Mouse (Mus musculus): ENCODE measurements around the gene Plcb4. TPM values are rescaled to one million over a fixed set of nuclear protein-coding genes. Genes with fewer than 3 reads are reported as not detected.

The Plcb4 gene
- polyA plus RNA-seq, 1 experiment: 3.7 TPM

- H3K4me1 ChIP-seq (replicated peaks; ENCODE audit: control insufficient read depth, insufficient read depth, low read length): no peaks in the 10 kb centered on the region
- H3K27ac ChIP-seq (ENCODE audit: control insufficient read depth, insufficient read depth, low read length): no peak overlapping the region
- no peaks in the 10 kb centered on the region for H3K27me3 ChIP-seq (ENCODE audit: control insufficient read depth, insufficient read depth, low read length)
- WGBS: 86% methylated on average over 5 of the region's 5 CpGs
- TF ChIP-seq POLR2A (IDR thresholded peaks at IDR 0.05; ENCODE audit: control insufficient read depth, extremely low read depth, insufficient read depth, low read length, poor library complexity) (no peak), CTCF (IDR thresholded peaks at IDR 0.05; ENCODE audit: borderline replicate concordance, control insufficient read depth, extremely low read depth, insufficient read depth, low read length, poor library complexity) (no peak)
- no peak overlapping the region for H3K4me3 ChIP-seq (ENCODE audit: control insufficient read depth, insufficient read depth, low read length)
- no peaks in the 10 kb centered on the region for H3K36me3 ChIP-seq (ENCODE audit: control insufficient read depth, insufficient read depth, low read length)
- DNase-seq: no peak
Observed at GRCm38 (mm10) chr2:135722109-135722508, 63.3 kb downstream of the Plcb4 start.

- TF ChIP-seq CTCF (IDR thresholded peaks at IDR 0.05; ENCODE audit: borderline replicate concordance, control insufficient read depth, extremely low read depth, insufficient read depth, low read length, poor library complexity): no peak
- TF ChIP-seq POLR2A (IDR thresholded peaks at IDR 0.05; ENCODE audit: control insufficient read depth, extremely low read depth, insufficient read depth, low read length, poor library complexity): no peak
- Histone ChIP-seq H3K27me3 (ENCODE audit: control insufficient read depth, insufficient read depth, low read length) (no peaks in the 10 kb centered on the region), H3K4me3 (ENCODE audit: control insufficient read depth, insufficient read depth, low read length) (no peak overlapping the region), H3K4me1 (replicated peaks; ENCODE audit: control insufficient read depth, insufficient read depth, low read length) (no peaks in the 10 kb centered on the region), H3K27ac (ENCODE audit: control insufficient read depth, insufficient read depth, low read length) (no peak overlapping the region), H3K36me3 (ENCODE audit: control insufficient read depth, insufficient read depth, low read length) (no peaks in the 10 kb centered on the region)
- DNase-seq: no peak
- WGBS: 98% methylated on average over 6 of the region's 6 CpGs
Observed at GRCm38 (mm10) chr2:135723387-135723786, 64.6 kb downstream of the Plcb4 start.

GRCm38 (mm10) chr2:135724489-135724888, 65.7 kb downstream of the Plcb4 start:
- TF ChIP-seq POLR2A (IDR thresholded peaks at IDR 0.05; ENCODE audit: control insufficient read depth, extremely low read depth, insufficient read depth, low read length, poor library complexity) (no peak), CTCF (IDR thresholded peaks at IDR 0.05; ENCODE audit: borderline replicate concordance, control insufficient read depth, extremely low read depth, insufficient read depth, low read length, poor library complexity) (no peak)
- 95% methylated on average over 10 of the region's 10 CpGs for WGBS
- Histone ChIP-seq H3K27me3 (ENCODE audit: control insufficient read depth, insufficient read depth, low read length) (no peaks in the 10 kb centered on the region), H3K4me1 (replicated peaks; ENCODE audit: control insufficient read depth, insufficient read depth, low read length) (no peaks in the 10 kb centered on the region), H3K36me3 (ENCODE audit: control insufficient read depth, insufficient read depth, low read length) (no peaks in the 10 kb centered on the region), H3K27ac (ENCODE audit: control insufficient read depth, insufficient read depth, low read length) (no peak overlapping the region), H3K4me3 (ENCODE audit: control insufficient read depth, insufficient read depth, low read length) (no peak overlapping the region)
- DNase-seq: no peak

DNA sequence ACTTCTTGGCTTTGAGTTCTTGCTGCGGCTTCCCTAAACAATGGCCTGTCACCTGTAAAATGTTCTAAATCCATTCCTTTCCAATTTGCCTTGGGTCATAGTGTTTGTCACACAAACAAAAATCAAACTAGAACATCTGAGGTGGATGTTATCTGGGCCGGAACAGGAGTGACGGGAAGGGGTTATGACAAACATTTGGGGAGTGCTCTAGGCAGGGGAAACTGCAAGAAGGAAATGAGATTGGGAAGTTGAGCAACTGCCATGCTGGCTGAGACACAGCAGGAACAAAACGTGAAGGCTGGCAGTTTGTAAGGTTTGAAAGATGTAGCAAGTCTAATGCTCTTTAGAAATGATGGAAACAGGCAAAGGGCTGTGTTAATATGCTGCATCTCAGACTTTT, 66.6 kb downstream of the Plcb4 start:
- WGBS: 44% methylated on average over 4 of the region's 4 CpGs
- no peak for DNase-seq
- TF ChIP-seq POLR2A (IDR thresholded peaks at IDR 0.05; ENCODE audit: control insufficient read depth, extremely low read depth, insufficient read depth, low read length, poor library complexity) (no peak), CTCF (IDR thresholded peaks at IDR 0.05; ENCODE audit: borderline replicate concordance, control insufficient read depth, extremely low read depth, insufficient read depth, low read length, poor library complexity) (no peak)

GRCm38 (mm10) chr2:135727088-135727487, 68.3 kb downstream of the Plcb4 start:
- Histone ChIP-seq H3K4me1 (replicated peaks; ENCODE audit: control insufficient read depth, insufficient read depth, low read length) (no peaks in the 10 kb centered on the region), H3K27me3 (ENCODE audit: control insufficient read depth, insufficient read depth, low read length) (no peaks in the 10 kb centered on the region), H3K27ac (ENCODE audit: control insufficient read depth, insufficient read depth, low read length) (no peak overlapping the region), H3K36me3 (ENCODE audit: control insufficient read depth, insufficient read depth, low read length) (no peaks in the 10 kb centered on the region), H3K4me3 (ENCODE audit: control insufficient read depth, insufficient read depth, low read length) (no peak overlapping the region)
- 96% methylated on average over 9 of the region's 9 CpGs for WGBS
- TF ChIP-seq POLR2A (IDR thresholded peaks at IDR 0.05; ENCODE audit: control insufficient read depth, extremely low read depth, insufficient read depth, low read length, poor library complexity): no peak
- no peak for TF ChIP-seq CTCF (IDR thresholded peaks at IDR 0.05; ENCODE audit: borderline replicate concordance, control insufficient read depth, extremely low read depth, insufficient read depth, low read length, poor library complexity)
- DNase-seq: no peak

More for the DNA sequence above, 66.6 kb downstream of the Plcb4 start:
- no peak overlapping the region for H3K27ac ChIP-seq (ENCODE audit: control insufficient read depth, insufficient read depth, low read length)
- H3K36me3 ChIP-seq (ENCODE audit: control insufficient read depth, insufficient read depth, low read length): no peaks in the 10 kb centered on the region
- H3K27me3 ChIP-seq (ENCODE audit: control insufficient read depth, insufficient read depth, low read length): no peaks in the 10 kb centered on the region
- no peak overlapping the region for H3K4me3 ChIP-seq (ENCODE audit: control insufficient read depth, insufficient read depth, low read length)
- no peaks in the 10 kb centered on the region for H3K4me1 ChIP-seq (replicated peaks; ENCODE audit: control insufficient read depth, insufficient read depth, low read length)

- TF ChIP-seq POLR2A (IDR thresholded peaks at IDR 0.05; ENCODE audit: control insufficient read depth, extremely low read depth, insufficient read depth, low read length, poor library complexity) (no peak), CTCF (IDR thresholded peaks at IDR 0.05; ENCODE audit: borderline replicate concordance, control insufficient read depth, extremely low read depth, insufficient read depth, low read length, poor library complexity) (no peak)
- no peak overlapping the region for H3K4me3 ChIP-seq (ENCODE audit: control insufficient read depth, insufficient read depth, low read length)
- no peaks in the 10 kb centered on the region for H3K36me3 ChIP-seq (ENCODE audit: control insufficient read depth, insufficient read depth, low read length)
- no peaks in the 10 kb centered on the region for H3K4me1 ChIP-seq (replicated peaks; ENCODE audit: control insufficient read depth, insufficient read depth, low read length)
- H3K27ac ChIP-seq (ENCODE audit: control insufficient read depth, insufficient read depth, low read length): no peak overlapping the region
- H3K27me3 ChIP-seq (ENCODE audit: control insufficient read depth, insufficient read depth, low read length): no peaks in the 10 kb centered on the region
- WGBS: 54% methylated on average over 4 of the region's 4 CpGs
- DNase-seq: no peak
Observed at GRCm38 (mm10) chr2:135727925-135728324, 69.1 kb downstream of the Plcb4 start.

DNA sequence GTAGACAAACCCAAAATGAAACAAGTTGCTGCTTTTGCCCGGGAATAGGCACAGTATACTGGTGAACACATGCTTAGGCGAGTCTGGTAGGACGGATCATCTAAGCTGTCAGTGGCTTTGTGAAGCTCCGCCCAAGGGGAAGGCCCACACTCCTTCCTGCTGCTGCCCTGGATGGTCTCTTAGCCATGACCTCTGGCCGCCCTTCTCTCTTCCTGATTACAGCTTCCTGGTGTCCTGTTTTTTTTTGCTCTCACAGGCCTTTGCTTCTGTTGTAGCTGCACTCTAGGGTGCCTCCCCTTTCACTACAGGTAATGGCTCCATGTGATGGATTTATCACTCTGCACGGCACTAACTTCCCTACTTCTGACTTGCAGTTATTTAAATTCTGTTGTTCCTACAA, 72.8 kb downstream of the Plcb4 start:
- H3K27me3 ChIP-seq (ENCODE audit: control insufficient read depth, insufficient read depth, low read length): no peaks in the 10 kb centered on the region
- DNase-seq: no peak
- 85% methylated on average over 6 of the region's 6 CpGs for WGBS
- no peaks in the 10 kb centered on the region for H3K36me3 ChIP-seq (ENCODE audit: control insufficient read depth, insufficient read depth, low read length)
- TF ChIP-seq CTCF (IDR thresholded peaks at IDR 0.05; ENCODE audit: borderline replicate concordance, control insufficient read depth, extremely low read depth, insufficient read depth, low read length, poor library complexity) (no peak), POLR2A (IDR thresholded peaks at IDR 0.05; ENCODE audit: control insufficient read depth, extremely low read depth, insufficient read depth, low read length, poor library complexity) (no peak)
- no peak overlapping the region for H3K27ac ChIP-seq (ENCODE audit: control insufficient read depth, insufficient read depth, low read length)
- no peak overlapping the region for H3K4me3 ChIP-seq (ENCODE audit: control insufficient read depth, insufficient read depth, low read length)
- H3K4me1 ChIP-seq (replicated peaks; ENCODE audit: control insufficient read depth, insufficient read depth, low read length): no peaks in the 10 kb centered on the region

Data from thymus, adult 2 months (tissue).